Mouse (Mus musculus) cerebellum, adult 2 months (tissue): Measurements from ENCODE around the gene Zfp467. TPM values are rescaled to one million over a fixed set of nuclear protein-coding genes. Genes with fewer than 3 reads are reported as not detected.

Source experiments
- DNase-seq, 2 experiments: peaks; one replicate each; pipeline ENCODE4 v3.0.0; 2021
- H3K27ac ChIP-seq: fragments of 200-500 bp; 2 replicates; pipeline ENCODE4 v1.5.1; 2012; ENCODE audit warnings: low read length, control low read depth, inconsistent platforms; ENCODE audit not compliant: insufficient read depth
- H3K27me3 ChIP-seq: fragments of 200-500 bp; 2 replicates; pipeline ENCODE4 v1.6.1; 2012; ENCODE audit warnings: inconsistent platforms, mild to moderate bottlenecking, low read length, moderate library complexity; ENCODE audit not compliant: control insufficient read depth, insufficient read depth
- H3K4me1 ChIP-seq: fragments of 200-500 bp; 2 replicates; pipeline ENCODE4 v1.6.1; 2011; ENCODE audit warnings: low read length; ENCODE audit not compliant: control insufficient read depth, insufficient read depth
- H3K4me3 ChIP-seq: fragments of 200-500 bp; replicated peaks from 2 replicates; pipeline ENCODE3; 2011; ENCODE audit warnings: mild to moderate bottlenecking, low read depth, low read length, control low read depth; ENCODE audit not compliant: insufficient read depth
- CTCF ChIP-seq: fragments of 200-500 bp; IDR thresholded peaks from 2 replicates; pipeline ENCODE4 v1.5.1; 2011; ENCODE audit warnings: low read depth, mild to moderate bottlenecking, control low read depth, low read length, moderate library complexity, borderline replicate concordance; ENCODE audit not compliant: insufficient read depth
- POLR2A ChIP-seq: fragments of 200-500 bp; IDR thresholded peaks from 2 replicates; pipeline ENCODE4 v1.6.1; 2011; ENCODE audit warnings: low read length, control low read depth, borderline replicate concordance; ENCODE audit not compliant: insufficient read depth
- WGBS: fragments of 180-500 bp; shearing (Covaris S2); methylation state at CpG from one replicate; pipeline ENCODE4 v1.1.7; 2018; 5-methylcytosine and 5-hydroxymethylcytosine counted together
- polyA plus RNA-seq: library from polyadenylated mRNA; depleted of rRNA; stranded (reverse); fragments of >200 nt; gene quantifications from 2 replicates; pipeline ENCODE4 v1.2.3, GENCODE M21; 2012; rRNA removed

Gene Zfp467
- 80.4 and 93.2 TPM in 2 replicates for polyA plus RNA-seq

GRCm38 (mm10) chr6:48445181-48446101, at the start of gene Zfp467:
Zfp467 (minus strand) TSS chr6:48445825.
- peak; percentile 73 to 80 for DNase-seq
- under 1% methylated on average over 65 of the region's 65 CpGs for WGBS
- H3K27ac ChIP-seq = peak within 1 kb of the TSS; percentile 83
- no peaks in the 10 kb centered on the region for H3K27me3 ChIP-seq
- H3K4me3 ChIP-seq = peak within 1 kb of the TSS; percentile 86
- TF ChIP-seq POLR2A = peak; percentile 61; the same call in 1 of the 2 replicates
- no peak for TF ChIP-seq CTCF
- H3K4me1 ChIP-seq = peaks cover 8% of the 10 kb centered on the region; the same call in 1 of the 2 replicates

GRCm38 (mm10) chr6:48493136-48493730, 47.6 kb upstream of the Zfp467 start:
- WGBS = 59% methylated on average over 8 of the region's 8 CpGs
- TF ChIP-seq POLR2A (no peak), CTCF (no peak)

GRCm38 (mm10) chr6:48491361-48491760, 45.7 kb upstream of the Zfp467 start:
- Histone ChIP-seq H3K4me3 (no peak overlapping the region), H3K4me1 (peaks cover 12% of the 10 kb centered on the region), H3K27me3 (no peaks in the 10 kb centered on the region), H3K27ac (no peak overlapping the region)
- DNase-seq = no peak
- TF ChIP-seq POLR2A = no peak
- TF ChIP-seq CTCF = no peak
- 85% methylated on average over 9 of the region's 9 CpGs for WGBS

More at GRCm38 (mm10) chr6:48493136-48493730, 47.6 kb upstream of the Zfp467 start:
- Histone ChIP-seq H3K4me1 (peaks cover 12% of the 10 kb centered on the region), H3K27me3 (no peaks in the 10 kb centered on the region), H3K4me3 (no peak overlapping the region), H3K27ac (no peak overlapping the region)
- DNase-seq = no peak

- Histone ChIP-seq H3K4me1 (peaks cover 12% of the 10 kb centered on the region), H3K4me3 (no peak overlapping the region), H3K27ac (peak overlapping the region; percentile 25), H3K27me3 (no peaks in the 10 kb centered on the region)
- TF ChIP-seq CTCF (no peak), POLR2A (no peak)
- WGBS = 13% methylated on average over 3 of the region's 3 CpGs
- DNase-seq = peak; percentile 40 to 45
Measured at GRCm38 (mm10) chr6:48489741-48490140, 44.1 kb upstream of the Zfp467 start.

- Histone ChIP-seq H3K4me3 (no peak overlapping the region), H3K27me3 (no peaks in the 10 kb centered on the region), H3K27ac (no peak overlapping the region), H3K4me1 (peaks cover 12% of the 10 kb centered on the region)
- 43% methylated on average over 25 of the region's 25 CpGs for WGBS
- TF ChIP-seq POLR2A (no peak), CTCF (no peak)
- no peak for DNase-seq
Measured at GRCm38 (mm10) chr6:48487747-48488725, 42.4 kb upstream of the Zfp467 start.

- Histone ChIP-seq H3K4me1 (no peaks in the 10 kb centered on the region; the same call in 1 of the 2 replicates), H3K27me3 (no peaks in the 10 kb centered on the region), H3K27ac (no peak overlapping the region), H3K4me3 (no peak overlapping the region)
- no peak for DNase-seq
- TF ChIP-seq CTCF (no peak), POLR2A (no peak)
- WGBS = 66% methylated on average over 5 of the region's 5 CpGs
Measured at GRCm38 (mm10) chr6:48482501-48482900, 36.9 kb upstream of the Zfp467 start.

- TF ChIP-seq CTCF = no peak
- no peak for TF ChIP-seq POLR2A
- peak in 1 of 2 experiments; percentile 26 for DNase-seq
- 39% methylated on average over 4 of the region's 4 CpGs for WGBS
- Histone ChIP-seq H3K27me3 (no peaks in the 10 kb centered on the region), H3K4me1 (no peaks in the 10 kb centered on the region; the same call in 1 of the 2 replicates), H3K27ac (no peak overlapping the region), H3K4me3 (no peak overlapping the region)
Measured at GRCm38 (mm10) chr6:48478446-48478845, 32.8 kb upstream of the Zfp467 start.
